ENCODE assay signal across 9 mouse cellular contexts in the genomic region with DNA sequence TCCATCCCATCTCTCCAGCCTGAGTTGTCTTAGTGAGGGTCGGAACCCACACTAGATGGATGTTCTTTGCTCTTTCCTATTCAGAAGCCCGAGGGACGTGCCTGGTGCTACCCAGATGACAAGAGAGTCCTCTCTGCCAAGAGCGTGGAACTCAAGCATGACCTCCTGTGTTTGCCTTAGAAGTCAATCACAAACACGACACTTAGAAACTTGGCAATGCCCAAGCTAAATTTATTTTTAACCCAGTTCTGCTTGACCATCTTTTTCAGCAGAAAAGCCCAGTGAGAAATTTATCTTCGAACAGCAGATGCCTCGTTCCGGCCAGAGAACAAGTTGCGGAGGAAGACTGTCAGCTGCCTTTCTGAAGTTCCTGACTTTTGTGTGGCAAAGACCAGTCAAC.
DNase-seq lines count a peak whose midpoint lies in the region; ATAC-seq and TF ChIP-seq lines count a peak whose summit lies in the region.
"Had no signal": no experiment of that assay in that cellular context is flagged by ENCODE, and none has a peak within 500 bp of the region (broad histone marks: within the 10 kb centered on the region; RNA-seq: fewer than 3 reads in every experiment).

No protein-coding gene starts in this region.

- no peaks in the 10 kb centered on the region for H3K9me3 ChIP-seq in heart, embryonic 11.5 days (replicated peaks; ENCODE audit: control insufficient read depth, low read length)
- H3K9me3 ChIP-seq: embryonic facial prominence, embryonic 13.5 days had no signal

- no peak for TF ChIP-seq POLR2A in cortical plate, adult 2 months (IDR thresholded peaks at IDR 0.05; ENCODE audit: extremely low read depth, insufficient read depth, low read length)

- WGBS in heart, embryonic 11.5 days (ENCODE audit: insufficient replicate concordance) = 41% methylated on average over 9 of the region's 9 CpGs

- H3K4me1 ChIP-seq in heart, embryonic 11.5 days (ENCODE audit: control insufficient read depth, insufficient read depth, low read length) = peaks cover 19% of the 10 kb centered on the region
- H3K4me1 ChIP-seq in cortical plate, adult 2 months (ENCODE audit: control insufficient read depth, insufficient read depth, low read length) = no peaks in the 10 kb centered on the region

- DNase-seq in heart, adult 9 months (ENCODE audit: low spot score in 2 of 2) = peak; percentile 28 to 49
- DNase-seq in heart, postnatal 10 days = peak; percentile 58 to 67
- peak; percentile 76 for DNase-seq in lung, postnatal 10 days
- DNase-seq in B cell, adult 2 months = no peak
- DNase-seq in ovary, postnatal 14 days (ENCODE audit: low spot score) = no peak
- DNase-seq: cerebellum, adult 11 months had no signal

- no peak for TF ChIP-seq CTCF in cortical plate, adult 2 months (IDR thresholded peaks at IDR 0.05; ENCODE audit: extremely low read depth, insufficient read depth, low read length)

- no peaks in the 10 kb centered on the region for H3K27me3 ChIP-seq in heart, embryonic 11.5 days (ENCODE audit: control insufficient read depth, insufficient read depth, low read length)
- H3K27me3 ChIP-seq: embryonic facial prominence, embryonic 13.5 days had no signal

- no peak overlapping the region; the same call in 1 of the 2 replicates for H3K4me2 ChIP-seq in heart, embryonic 11.5 days
- H3K4me2 ChIP-seq: embryonic facial prominence, embryonic 13.5 days had no signal

- no peak for ATAC-seq in heart, embryonic 11.5 days (replicated peaks; ENCODE audit: insufficient number of reproducible peaks, low FRiP score, low TSS enrichment)

- H3K4me3 ChIP-seq in heart, embryonic 11.5 days (ENCODE audit: low read depth, low read length) = no peak overlapping the region
- H3K4me3 ChIP-seq in cortical plate, adult 2 months (ENCODE audit: insufficient read depth, low read length) = no peak overlapping the region
- H3K4me3 ChIP-seq: embryonic facial prominence, embryonic 13.5 days had no signal

- intact Hi-C loops in heart, postnatal 10 days (cut with DNase I) = no loop called here

- no peaks in the 10 kb centered on the region for H3K36me3 ChIP-seq in heart, embryonic 11.5 days (ENCODE audit: control insufficient read depth, insufficient read depth, low read length)
- H3K36me3 ChIP-seq: embryonic facial prominence, embryonic 13.5 days had no signal

- H3K27ac ChIP-seq in heart, embryonic 11.5 days (ENCODE audit: low read depth, low read length) = no peak overlapping the region
- H3K27ac ChIP-seq in cortical plate, adult 2 months (ENCODE audit: insufficient read depth, low read length) = 0 out of 2 replicates have a peak overlapping the region, but pooled peaks have one; percentile 76
- H3K27ac ChIP-seq: embryonic facial prominence, embryonic 13.5 days had no signal

- no peak overlapping the region for H3K9ac ChIP-seq in heart, embryonic 11.5 days (ENCODE audit: low read depth, low read length)
- H3K9ac ChIP-seq: embryonic facial prominence, embryonic 13.5 days had no signal

Comparison
In these comparisons a context has a peak if more than half of its experiments do, and no peak if none do; other contexts are left out.
1. DNase-seq: peak in heart, adult 9 months (2 of 2), heart, postnatal 10 days (2 of 2) and lung, postnatal 10 days (single experiment); none in B cell, adult 2 months (0 of 2) and ovary, postnatal 14 days (single experiment).